Mouse (Mus musculus) CD4-positive naive resting alpha-beta T cell, adult 57 days (primary cell): ENCODE data around the gene Spats1. TPM values are rescaled to one million over a fixed set of nuclear protein-coding genes. Genes with fewer than 3 reads are reported as not detected.

Experiments
- total RNA-seq: library from RNA; stranded (reverse); gene quantifications from one replicate; pipeline ENCODE4 v1.2.4, GENCODE M21; 2023

Spats1 gene
- not detected for total RNA-seq

GRCm38 (mm10) chr17:45474669-45475465 is at the start of gene Spats1:
Spats1 (minus strand) TSS chr17:45475415.

GRCm38 (mm10) chr17:45523263-45523662 is 48.0 kb upstream of the Spats1 start, which contains the start of gene Tcte1:
Tcte1 (plus strand) TSS chr17:45523434.

GRCm38 (mm10) chr17:45506700-45507189 is 31.5 kb upstream of the Spats1 start, which contains the start of gene Aars2:
Aars2 (plus strand) TSS chr17:45506841.

GRCm38 (mm10) chr17:45433419-45434261 is 41.6 kb downstream of the Spats1 start, which contains the start of gene Cdc5l:
Cdc5l (minus strand) TSS chr17:45433737.

Other genes with a start within 250 kb of the Spats1 start
- 83.4 TPM for gene Cdc5l, start 41.7 kb downstream of the Spats1 start, total RNA-seq
- 17.9 TPM for gene Aars2, start 31.4 kb upstream of the Spats1 start, total RNA-seq
- not detected for gene Tcte1, start 48.0 kb upstream of the Spats1 start, total RNA-seq
- gene Tmem151b, start 74.3 kb upstream of the Spats1 start, total RNA-seq: 0.12 TPM
- 36.3 TPM for gene Nfkbie, start 80.3 kb upstream of the Spats1 start, total RNA-seq
- 21.3 TPM for gene Slc35b2, start 88.5 kb upstream of the Spats1 start, total RNA-seq
- 1,076 TPM for gene Hsp90ab1, start 97.9 kb upstream of the Spats1 start, total RNA-seq
- 25.8 TPM for gene Slc29a1, start 124.2 kb upstream of the Spats1 start, total RNA-seq
- not detected for gene Mymx, start 126.7 kb upstream of the Spats1 start, total RNA-seq
- gene Capn11, start 183.9 kb upstream of the Spats1 start, total RNA-seq: not detected
- 29.8 TPM for gene Mrpl14, start 210.9 kb upstream of the Spats1 start, total RNA-seq
- 42.4 TPM for gene Tmem63b, start 211.5 kb upstream of the Spats1 start, total RNA-seq